Mouse (Mus musculus) embryo, embryonic 11.5 days (tissue): Measurements from ENCODE around the gene Scaf4.
A peak's percentile ranks its signal among the peaks of the same experiment; 100 is the strongest.

Source experiments
- DNase-seq: peaks from one replicate; pipeline ENCODE4 v3.0.0-alpha.2; 2012; ENCODE audit warnings: low read depth, low spot score

The Scaf4 gene

GRCm38 (mm10) chr16:90202140-90202539, 82.2 kb downstream of the Scaf4 start:
- no peak for DNase-seq

- no peak for DNase-seq
Measured at GRCm38 (mm10) chr16:90199174-90199573, 85.1 kb downstream of the Scaf4 start.

GRCm38 (mm10) chr16:90198626-90199025, 85.7 kb downstream of the Scaf4 start:
- no peak for DNase-seq

GRCm38 (mm10) chr16:90197337-90197973, 86.8 kb downstream of the Scaf4 start:
- peak; percentile 66 for DNase-seq

- DNase-seq: no peak
Measured at GRCm38 (mm10) chr16:90196688-90197240, 87.5 kb downstream of the Scaf4 start.

GRCm38 (mm10) chr16:90193719-90194118, 90.6 kb downstream of the Scaf4 start:
- DNase-seq: no peak

GRCm38 (mm10) chr16:90191289-90191688, 93.0 kb downstream of the Scaf4 start:
- DNase-seq: no peak

GRCm38 (mm10) chr16:90187453-90187852, 96.8 kb downstream of the Scaf4 start:
- DNase-seq: no peak

- peak; percentile 67 for DNase-seq
Measured at GRCm38 (mm10) chr16:90185928-90186588, 98.2 kb downstream of the Scaf4 start.

GRCm38 (mm10) chr16:90184135-90184534, 100.2 kb downstream of the Scaf4 start:
- DNase-seq: no peak

- no peak for DNase-seq
Measured at GRCm38 (mm10) chr16:90181673-90182072, 102.6 kb downstream of the Scaf4 start.

- no peak for DNase-seq
Measured at GRCm38 (mm10) chr16:90180975-90181374, 103.3 kb downstream of the Scaf4 start.

- no peak for DNase-seq
Measured at GRCm38 (mm10) chr16:90179892-90180291, 104.4 kb downstream of the Scaf4 start.

- DNase-seq: no peak
Measured at GRCm38 (mm10) chr16:90178404-90178803, 105.9 kb downstream of the Scaf4 start.

- no peak for DNase-seq
Measured at GRCm38 (mm10) chr16:90177425-90177824, 106.9 kb downstream of the Scaf4 start.

GRCm38 (mm10) chr16:90176472-90176871, 107.8 kb downstream of the Scaf4 start:
- no peak for DNase-seq
